Mouse (Mus musculus): ENCODE results near the gene Rec8. TPM values are rescaled to one million over a fixed set of nuclear protein-coding genes. Genes with fewer than 3 reads are reported as not detected.
A peak's percentile ranks its signal among the peaks of the same experiment; 100 is the strongest.

The Rec8 gene
- polyA plus RNA-seq, 1 experiment from 2014 or later: not detected

DNA sequence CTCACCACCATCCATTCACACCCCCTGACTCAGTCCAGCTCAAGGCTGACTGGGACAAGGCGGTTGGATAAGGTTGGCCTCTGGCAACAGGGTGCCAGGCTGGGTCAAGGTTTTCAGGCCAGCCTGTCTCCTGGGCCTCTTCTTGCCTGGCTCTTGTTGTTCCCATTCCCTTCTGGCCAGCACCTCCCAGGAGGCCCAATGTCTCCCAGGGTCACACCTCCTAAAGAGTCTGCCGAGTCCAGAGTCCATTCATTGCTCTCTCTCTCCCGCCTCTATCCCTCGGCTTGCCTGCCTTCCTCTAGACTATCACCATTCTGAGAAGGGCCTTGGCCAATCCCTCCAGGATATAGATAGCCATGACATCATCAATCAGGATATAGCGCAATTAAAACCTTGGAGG is 40.2 kb downstream of the Rec8 start:
- H3K27me3 ChIP-seq: no peaks in the 10 kb centered on the region
- DNase-seq (ENCODE audit: low read depth, low spot score): no peak
- in situ Hi-C loops (cut with MboI; ENCODE audit: low pct_unique_long_range_greater_than_20kb): no loop called here
- ChIA-PET POLR2A (interaction anchor here (0.6 to 1.2 kb wide), 2 partner anchors 8 to 18 kb away, joined by 3 to 4 read pairs; partner anchors contain the start of gene Tssk4), CTCF (no interaction called here)
- no peak for TF ChIP-seq CTCF (IDR thresholded peaks at IDR 0.05)
- ATAC-seq: no peak

DNA sequence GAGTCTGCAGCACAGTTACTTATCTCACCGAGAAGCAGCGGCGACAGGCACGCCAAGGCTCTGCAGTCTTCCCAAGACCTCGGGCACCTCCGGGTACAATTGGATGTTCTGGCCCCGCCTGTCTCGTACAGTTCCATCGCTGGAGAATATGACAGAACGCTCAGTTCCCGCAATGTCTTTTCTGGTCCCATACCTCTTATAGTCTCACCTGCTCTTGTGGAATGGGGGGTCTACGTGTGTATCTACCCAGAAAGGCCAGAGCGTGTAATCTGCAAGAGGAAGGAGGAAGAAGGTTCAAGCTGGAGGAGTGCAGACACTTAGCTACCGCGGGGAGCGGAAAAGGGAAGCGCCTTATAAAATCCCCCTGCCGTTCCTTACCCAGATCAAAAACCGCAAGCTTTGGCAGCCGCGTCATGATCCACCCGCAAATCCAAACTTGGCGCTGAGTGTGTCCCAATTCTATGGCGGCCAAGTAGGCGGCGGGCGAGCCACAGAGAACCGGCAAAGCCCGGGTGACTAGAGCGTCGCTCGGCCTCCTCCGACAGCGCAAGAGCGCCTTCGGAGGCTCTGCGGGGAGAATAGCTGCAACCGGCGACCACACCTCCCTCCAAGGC is 42.2 kb downstream of the Rec8 start, which contains the start of gene Mdp1:
Gene Mdp1, minus strand, starts transcription at position 549 of the 614 bp plus-strand sequence.
- ChIA-PET POLR2A (interaction anchor here (0.7 to 1.6 kb wide), 3 partner anchors 10 to 25 kb away, joined by 3 to 5 read pairs (median 3); no protein-coding TSS in a partner anchor), CTCF (interaction anchor here (0.6 to 2.8 kb wide), 6 partner anchors 9 to 84 kb away, joined by 3 to 15 read pairs (median 4); partner anchors contain the start of gene Gmpr2)
- H3K27me3 ChIP-seq: no peaks in the 10 kb centered on the region
- in situ Hi-C loops (cut with MboI; ENCODE audit: low pct_unique_long_range_greater_than_20kb): no loop called here
- DNase-seq (ENCODE audit: low read depth, low spot score) (no peak), ATAC-seq (peak; percentile 89)
- peak; percentile 85 for TF ChIP-seq CTCF (IDR thresholded peaks at IDR 0.05)

DNA sequence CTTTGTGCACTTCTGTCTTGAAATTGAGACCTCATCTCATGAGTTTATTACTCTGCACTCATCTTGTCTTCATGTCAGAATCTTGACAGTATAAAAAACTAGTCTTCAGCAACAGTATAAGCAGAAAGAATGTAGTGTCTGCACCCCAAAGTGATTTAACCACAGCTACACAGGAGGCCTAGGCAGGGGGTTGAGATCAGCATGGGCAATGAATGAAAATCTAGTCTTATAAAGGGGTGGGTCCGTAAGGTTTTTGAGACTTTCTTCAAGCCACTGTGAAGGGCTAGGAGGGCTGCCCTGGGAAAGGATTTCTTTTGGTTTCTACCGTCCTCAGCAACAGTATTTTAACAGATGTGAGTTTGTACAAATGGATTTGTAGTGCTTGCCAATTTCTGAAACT is 42.8 kb downstream of the Rec8 start:
- ChIA-PET CTCF (interaction anchor here (1.3 to 2.8 kb wide), 5 partner anchors 9 to 84 kb away, joined by 3 to 15 read pairs (median 3); no protein-coding TSS in a partner anchor), POLR2A (interaction anchor here (1.2 to 1.6 kb wide), 2 partner anchors 9 to 26 kb away, joined by 3 read pairs; no protein-coding TSS in a partner anchor)
- in situ Hi-C loops (cut with MboI; ENCODE audit: low pct_unique_long_range_greater_than_20kb): no loop called here
- ATAC-seq (peak; percentile 22), DNase-seq (ENCODE audit: low read depth, low spot score) (no peak)
- TF ChIP-seq CTCF (IDR thresholded peaks at IDR 0.05): no peak
- no peaks in the 10 kb centered on the region for H3K27me3 ChIP-seq

- POLR2A ChIA-PET: interaction anchor here (0.5 kb wide), 1 partner anchor 12 kb away, joined by 5 read pairs; no protein-coding TSS in a partner anchor
- TF ChIP-seq CTCF (IDR thresholded peaks at IDR 0.05): no peak
- DNase-seq (ENCODE audit: low read depth, low spot score) (no peak), ATAC-seq (peak; percentile 10)
- in situ Hi-C loops (cut with MboI; ENCODE audit: low pct_unique_long_range_greater_than_20kb): no loop called here
- CTCF ChIA-PET: interaction anchor here (1.0 to 2.2 kb wide), 4 partner anchors 10 to 114 kb away, joined by 3 to 5 read pairs (median 4); partner anchors contain the start of genes Tinf2 and Tssk4
- no peaks in the 10 kb centered on the region for H3K27me3 ChIP-seq
Measured at GRCm38 (mm10) chr14:55671486-55671832, 53.6 kb downstream of the Rec8 start.

- H3K27me3 ChIP-seq: no peaks in the 10 kb centered on the region
- no peak for TF ChIP-seq CTCF (IDR thresholded peaks at IDR 0.05)
- in situ Hi-C loops (cut with MboI; ENCODE audit: low pct_unique_long_range_greater_than_20kb): no loop called here
- POLR2A ChIA-PET: interaction anchor here (0.6 to 1.2 kb wide), 5 partner anchors 8 to 808 kb away, joined by 3 to 6 read pairs (median 3); no protein-coding TSS in a partner anchor
- peak; percentile 97 for ATAC-seq
- peak; percentile 77 for DNase-seq (ENCODE audit: low read depth, low spot score)
- CTCF ChIA-PET: interaction anchor here (1.0 to 1.3 kb wide), 4 partner anchors 9 to 115 kb away, joined by 3 to 4 read pairs (median 3); partner anchors contain the start of gene Tinf2
Measured at GRCm38 (mm10) chr14:55671833-55672740, 54.2 kb downstream of the Rec8 start, which contains the start of the genes Gmpr2 and Nedd8. Gene Gmpr2, plus strand, starts transcription at chr14:55671941. Gene Nedd8, minus strand, starts transcription at chr14:55672124.

DNA sequence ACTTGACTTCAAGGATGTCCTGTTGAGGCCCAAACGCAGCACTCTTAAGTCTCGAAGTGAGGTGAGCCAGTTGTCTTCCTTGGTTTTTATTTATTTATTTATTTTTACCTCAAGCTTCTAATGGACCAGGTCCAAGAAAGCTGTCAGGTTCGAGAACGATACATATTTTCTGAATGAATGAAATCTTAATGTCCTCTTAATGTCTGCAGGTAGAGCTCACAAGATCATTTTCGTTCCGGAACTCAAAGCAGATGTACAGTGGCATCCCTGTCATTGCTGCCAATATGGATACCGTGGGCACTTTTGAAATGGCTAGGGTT is 54.9 kb downstream of the Rec8 start:
- TF ChIP-seq CTCF (IDR thresholded peaks at IDR 0.05): no peak
- CTCF ChIA-PET: interaction anchor here (1.3 kb wide), 2 partner anchors 9 to 10 kb away, joined by 3 read pairs; partner anchors contain the start of gene Tinf2
- POLR2A ChIA-PET: interaction anchor here (0.6 to 1.2 kb wide), 4 partner anchors 8 to 809 kb away, joined by 3 to 6 read pairs (median 4); no protein-coding TSS in a partner anchor
- in situ Hi-C loops (cut with MboI; ENCODE audit: low pct_unique_long_range_greater_than_20kb): no loop called here
- H3K27me3 ChIP-seq: no peaks in the 10 kb centered on the region
- ATAC-seq (no peak), DNase-seq (ENCODE audit: low read depth, low spot score) (no peak)

Other genes with a start within 250 kb of the Rec8 start
- 71.3 TPM for gene Dhrs4, start 139.3 kb upstream of the Rec8 start, polyA plus RNA-seq (2021)
- gene Carmil3, start 127.4 kb upstream of the Rec8 start, polyA plus RNA-seq (2021): 2.6 TPM
- not detected for gene Cpne6, start 107.6 kb upstream of the Rec8 start, polyA plus RNA-seq (2021)
- gene Nrl, start 93.1 kb upstream of the Rec8 start, polyA plus RNA-seq (2021): not detected
- gene Pck2, start 77.8 kb upstream of the Rec8 start, polyA plus RNA-seq (2021): 109 TPM
- gene Dcaf11, start 58.0 kb upstream of the Rec8 start, polyA plus RNA-seq (2021): 71.7 TPM
- gene A730061H03Rik, start 57.6 kb upstream of the Rec8 start, polyA plus RNA-seq (2021): 4.7 TPM
- gene Fitm1, start 42.4 kb upstream of the Rec8 start, polyA plus RNA-seq (2021): not detected
- gene Psme1, start 39.9 kb upstream of the Rec8 start, polyA plus RNA-seq (2021): 243 TPM
- gene Emc9, start 32.7 kb upstream of the Rec8 start, polyA plus RNA-seq (2021): 7.3 TPM
- 177 TPM for gene Psme2, start 26.9 kb upstream of the Rec8 start, polyA plus RNA-seq (2021)
- gene Rnf31, start 26.3 kb upstream of the Rec8 start, polyA plus RNA-seq (2021): 28.0 TPM
- 24.2 TPM for gene Irf9, start 14.5 kb upstream of the Rec8 start, polyA plus RNA-seq (2021)
- 116 TPM for gene Ipo4, start 17.9 kb downstream of the Rec8 start, polyA plus RNA-seq (2021)
- 1.5 TPM for gene Gm49378, start 19.9 kb downstream of the Rec8 start, polyA plus RNA-seq (2021)
- 109 TPM for gene Tm9sf1, start 25.8 kb downstream of the Rec8 start, polyA plus RNA-seq (2021)
- gene Tssk4, start 32.1 kb downstream of the Rec8 start, polyA plus RNA-seq (2021): 0.42 TPM
- 29.7 TPM for gene Mdp1, start 42.5 kb downstream of the Rec8 start, polyA plus RNA-seq (2021)
- 35.9 TPM for gene Gmpr2, start 53.9 kb downstream of the Rec8 start, polyA plus RNA-seq (2021)
- 325 TPM for gene Nedd8, start 54.1 kb downstream of the Rec8 start, polyA plus RNA-seq (2021)
- gene Tinf2, start 63.8 kb downstream of the Rec8 start, polyA plus RNA-seq (2021): 19.5 TPM
- gene Tgm1, start 95.9 kb downstream of the Rec8 start, polyA plus RNA-seq (2021): 0.12 TPM
- 32.8 TPM for gene Rabggta, start 104.2 kb downstream of the Rec8 start, polyA plus RNA-seq (2021)
- 87.3 TPM for gene Dhrs1, start 127.7 kb downstream of the Rec8 start, polyA plus RNA-seq (2021)
- gene Nop9, start 127.7 kb downstream of the Rec8 start, polyA plus RNA-seq (2021): 25.5 TPM
- gene Cideb, start 140.4 kb downstream of the Rec8 start, polyA plus RNA-seq (2021): 1.9 TPM
- not detected for gene Ltb4r2, start 143.4 kb downstream of the Rec8 start, polyA plus RNA-seq (2021)
- not detected for gene Ltb4r1, start 147.9 kb downstream of the Rec8 start, polyA plus RNA-seq (2021)
- not detected for gene Adcy4, start 166.1 kb downstream of the Rec8 start, polyA plus RNA-seq (2021)
- 0.12 TPM for gene Ripk3, start 170.8 kb downstream of the Rec8 start, polyA plus RNA-seq (2021)
- gene Nfatc4, start 205.1 kb downstream of the Rec8 start, polyA plus RNA-seq (2021): 3.9 TPM
- gene Nynrin, start 236.0 kb downstream of the Rec8 start, polyA plus RNA-seq (2021): not detected